ENCODE assay signal across 16 mouse cellular contexts in the genomic region with DNA sequence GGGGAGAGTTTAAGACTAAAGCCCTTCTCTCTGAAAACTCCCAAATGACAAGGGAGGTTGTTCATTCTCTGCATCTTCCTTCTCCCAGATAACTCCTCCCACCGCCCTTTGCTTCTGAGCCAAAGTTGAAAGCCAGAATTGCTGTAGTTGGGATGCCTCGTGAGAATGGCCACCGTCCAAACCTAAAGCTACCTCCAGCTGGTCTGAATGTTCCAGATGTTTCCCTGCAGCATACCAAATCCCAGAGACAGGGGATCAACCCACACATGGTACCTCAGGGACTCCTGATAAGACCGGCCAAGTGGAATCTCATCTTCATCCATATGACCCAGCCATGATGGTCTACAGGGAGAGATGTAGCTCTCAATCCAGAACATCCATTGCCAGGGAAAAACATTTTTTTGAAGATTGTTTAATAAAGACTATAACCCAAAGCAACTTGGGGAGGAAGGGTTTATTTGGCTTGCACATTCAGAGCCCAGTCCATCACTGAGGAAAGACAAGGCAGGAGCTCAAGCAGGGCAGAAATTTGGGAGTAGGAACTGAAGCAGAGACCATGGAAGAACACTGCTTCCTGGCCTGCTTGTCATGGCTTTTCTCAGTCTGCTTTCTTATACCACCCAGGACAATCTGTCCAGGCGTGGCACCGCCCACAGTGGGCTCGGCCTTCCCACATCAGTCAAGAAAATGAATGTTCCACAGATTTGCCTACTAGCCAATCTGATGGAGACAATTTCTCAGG.
DNase-seq lines count a peak whose midpoint lies in the region; ATAC-seq and TF ChIP-seq lines count a peak whose summit lies in the region.
"Had no signal": no experiment of that assay in that cellular context is flagged by ENCODE, and none has a peak within 500 bp of the region (broad histone marks: within the 10 kb centered on the region; RNA-seq: fewer than 3 reads in every experiment).

No protein-coding gene starts in this region.

- no peak for ATAC-seq in CD4-positive, CD25-positive, alpha-beta regulatory T cell, adult 4 months
- ATAC-seq in liver, postnatal 0 days, result no peak
- ATAC-seq: forebrain, embryonic 14.5 days; midbrain, embryonic 16.5 days had no signal

- no peak for TF ChIP-seq CTCF in liver, postnatal 0 days (IDR thresholded peaks at IDR 0.05; ENCODE audit: low read depth)

- 77% methylated on average over 7 of the region's 7 CpGs for WGBS in liver, postnatal 0 days (ENCODE audit: insufficient replicate concordance)

- TF ChIP-seq EP300 in liver, postnatal 0 days (IDR thresholded peaks at IDR 0.05; ENCODE audit: low read depth), result no peak

- peaks cover 8% of the 10 kb centered on the region for H3K4me1 ChIP-seq in liver, postnatal 0 days (ENCODE audit: insufficient read depth)

- intact Hi-C loops in gastrocnemius, postnatal 14 days (cut with DNase I; ENCODE audit: low total_unique reads), result no loop called here
- intact Hi-C loops in heart, postnatal 25 days (cut with DNase I), result no loop called here
- intact Hi-C loops in left cerebral cortex, postnatal 14 days (cut with DNase I), result no loop called here

- H3K4me2 ChIP-seq in liver, postnatal 0 days (ENCODE audit: low read depth, low read length), result no peak overlapping the region
- H3K4me2 ChIP-seq: neural tube, embryonic 13.5 days had no signal

- DNase-seq in kidney, postnatal 10 days, result peak; percentile 25
- no peak for DNase-seq in kidney, postnatal 25 days
- DNase-seq in 3T3-L1 (ENCODE audit: low read depth, low spot score), result peak; percentile 14
- DNase-seq in gastrocnemius, postnatal 14 days, result peak; percentile 56
- DNase-seq in heart, postnatal 25 days (ENCODE audit: low spot score), result peak; percentile 32
- no peak for DNase-seq in left cerebral cortex, postnatal 14 days (ENCODE audit: low spot score in 2 of 2)
- DNase-seq in liver, postnatal 0 days, result no peak
- DNase-seq: cerebellum, postnatal 14 days; layer of hippocampus, postnatal 36 days; liver; thymus, postnatal 36 days had no signal

- no peak overlapping the region for H3K27ac ChIP-seq in liver, postnatal 0 days (ENCODE audit: low read depth)
- H3K27ac ChIP-seq: kidney, postnatal 0 days; neural tube, embryonic 13.5 days had no signal

- H3K9ac ChIP-seq in liver, postnatal 0 days (replicated peaks), result no peak overlapping the region
- H3K9ac ChIP-seq: neural tube, embryonic 13.5 days had no signal

- no peaks in the 10 kb centered on the region for H3K36me3 ChIP-seq in liver, postnatal 0 days (replicated peaks; ENCODE audit: insufficient read depth, low read length)
- H3K36me3 ChIP-seq: neural tube, embryonic 13.5 days had no signal

- H3K9me3 ChIP-seq in liver, postnatal 0 days (ENCODE audit: low read length), result no peaks in the 10 kb centered on the region
- H3K9me3 ChIP-seq: neural tube, embryonic 13.5 days had no signal

- no peak overlapping the region for H3K4me3 ChIP-seq in liver, postnatal 0 days (ENCODE audit: low read depth, low read length)
- H3K4me3 ChIP-seq: neural tube, embryonic 13.5 days had no signal

- H3K27me3 ChIP-seq in liver, postnatal 0 days (ENCODE audit: insufficient read depth, low read length), result no peaks in the 10 kb centered on the region
- H3K27me3 ChIP-seq: neural tube, embryonic 13.5 days had no signal

Comparison
In these comparisons a context has a peak if more than half of its experiments do, and no peak if none do; other contexts are left out.
1. DNase-seq: peak in kidney, postnatal 10 days (single experiment), 3T3-L1 (single experiment), gastrocnemius, postnatal 14 days (single experiment) and heart, postnatal 25 days (single experiment); none in kidney, postnatal 25 days (0 of 2), left cerebral cortex, postnatal 14 days (0 of 2) and liver, postnatal 0 days (single experiment).